Comparison of ENCODE assay signal across 8 mouse cellular contexts in the genomic region with DNA sequence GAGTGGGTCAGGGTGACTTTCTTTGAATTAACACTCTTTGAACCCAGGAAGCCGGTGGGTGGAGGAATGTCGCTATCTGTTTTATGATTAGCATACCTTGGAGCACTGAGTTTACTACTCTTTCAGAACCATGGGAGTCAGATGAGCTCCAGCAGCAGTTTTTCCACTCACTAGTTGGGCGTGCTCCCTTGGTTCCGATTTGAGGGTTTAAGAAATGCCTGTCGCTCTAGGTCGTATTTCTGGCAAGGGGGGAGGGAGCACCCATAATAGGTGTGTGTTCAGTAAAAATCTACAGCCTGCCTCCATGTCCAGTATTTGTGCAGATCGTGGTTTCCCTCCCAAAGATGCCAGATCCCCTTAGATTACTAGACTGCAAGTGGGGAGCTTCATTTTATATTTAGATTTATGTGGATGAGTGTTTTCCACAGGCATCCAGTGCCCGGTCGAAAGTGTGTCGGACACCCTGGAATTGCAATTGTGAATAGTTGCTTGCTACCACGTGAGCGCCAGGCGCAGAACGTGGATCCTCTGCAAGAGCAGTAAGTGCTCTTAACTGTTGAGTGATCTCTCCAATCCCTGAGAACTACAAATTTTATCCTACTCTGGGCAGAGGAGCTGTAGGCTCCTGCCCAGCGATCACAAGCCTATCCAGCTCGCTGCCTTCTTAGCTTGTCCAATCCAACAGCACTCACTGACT. TPM values are rescaled to one million over a fixed set of nuclear protein-coding genes. Genes with fewer than 3 reads are reported as not detected.
DNase-seq lines count a peak whose midpoint lies in the region; ATAC-seq and TF ChIP-seq lines count a peak whose summit lies in the region.

No protein-coding gene starts in this region.

- peak overlapping the region; percentile 85 for H3K9ac ChIP-seq in embryonic facial prominence, embryonic 14.5 days (ENCODE audit: low read depth, low read length)
- peak overlapping the region; percentile 94 for H3K9ac ChIP-seq in kidney, embryonic 15.5 days

- H3K4me1 ChIP-seq in lung, adult 2 months (ENCODE audit: control insufficient read depth, insufficient read depth, low read length): no peaks in the 10 kb centered on the region
- no peaks in the 10 kb centered on the region for H3K4me1 ChIP-seq in embryonic facial prominence, embryonic 14.5 days (ENCODE audit: control insufficient read depth, insufficient read depth, low read length)
- H3K4me1 ChIP-seq in kidney, embryonic 15.5 days: peaks cover 21% of the 10 kb centered on the region

- H3K36me3 ChIP-seq in embryonic facial prominence, embryonic 14.5 days (ENCODE audit: control insufficient read depth, insufficient read depth, low read length): peaks cover 31% of the 10 kb centered on the region
- peaks cover 29% of the 10 kb centered on the region for H3K36me3 ChIP-seq in kidney, embryonic 15.5 days
- H3K36me3 ChIP-seq in myocyte (ENCODE audit: control insufficient read depth, insufficient read depth): peaks cover 16% of the 10 kb centered on the region

- no peak for ATAC-seq in embryonic facial prominence, embryonic 14.5 days (ENCODE audit: low read depth)
- no peak for ATAC-seq in kidney, embryonic 15.5 days (replicated peaks; ENCODE audit: low FRiP score)

- 10% methylated on average over 16 of the region's 16 CpGs for WGBS in lung, adult 2 months
- 12% methylated on average over 16 of the region's 16 CpGs for WGBS in embryonic facial prominence, embryonic 14.5 days
- WGBS in kidney, embryonic 15.5 days: 9% methylated on average over 16 of the region's 16 CpGs

- H3ac ChIP-seq in myocyte (ENCODE audit: control insufficient read depth, insufficient read length): peak overlapping the region; percentile 46

- peak overlapping the region; percentile 77 for H3K4me3 ChIP-seq in lung, adult 2 months (replicated peaks; ENCODE audit: extremely low read depth, low read depth, low read length)
- H3K4me3 ChIP-seq in embryonic facial prominence, embryonic 14.5 days (ENCODE audit: low read depth, low read length): peak overlapping the region; percentile 72
- H3K4me3 ChIP-seq in kidney, embryonic 15.5 days (replicated peaks): peak overlapping the region; percentile 92
- H3K4me3 ChIP-seq in myocyte: peak overlapping the region; percentile 70

- no peak overlapping the region; the same call in 1 of the 2 replicates for H3K27ac ChIP-seq in embryonic facial prominence, embryonic 14.5 days (replicated peaks; ENCODE audit: low read depth, low read length)
- H3K27ac ChIP-seq in kidney, embryonic 15.5 days: peak overlapping the region; percentile 84; the same call in 1 of the 2 replicates

- H3K27me3 ChIP-seq in embryonic facial prominence, embryonic 14.5 days (replicated peaks; ENCODE audit: control insufficient read depth, insufficient read depth, low read length): no peaks in the 10 kb centered on the region
- no peaks in the 10 kb centered on the region for H3K27me3 ChIP-seq in kidney, embryonic 15.5 days
- H3K27me3 ChIP-seq in myocyte (ENCODE audit: control insufficient read depth, insufficient read depth, insufficient read length): no peaks in the 10 kb centered on the region

- peaks cover 11% of the 10 kb centered on the region for H3K79me2 ChIP-seq in myocyte (ENCODE audit: control insufficient read depth, insufficient read depth)

- TF ChIP-seq CTCF in lung, adult 2 months (IDR thresholded peaks at IDR 0.05; ENCODE audit: insufficient read depth, low read length): no peak

- no peak for TF ChIP-seq POLR2A in lung, adult 2 months (IDR thresholded peaks at IDR 0.05; ENCODE audit: borderline replicate concordance, extremely low read depth, low read depth, low read length)
- no peak for TF ChIP-seq POLR2A in myocyte (IDR thresholded peaks at IDR 0.05; ENCODE audit: insufficient read length, low read depth)

- peak overlapping the region; percentile 67 for H3K4me2 ChIP-seq in embryonic facial prominence, embryonic 14.5 days (ENCODE audit: low read depth, low read length)
- H3K4me2 ChIP-seq in kidney, embryonic 15.5 days: peak overlapping the region; percentile 74
- H3K4me2 ChIP-seq in myocyte (ENCODE audit: low read depth): peak overlapping the region; percentile 96

- no peaks in the 10 kb centered on the region for H3K9me3 ChIP-seq in embryonic facial prominence, embryonic 14.5 days (ENCODE audit: control insufficient read depth, low read length)
- H3K9me3 ChIP-seq in kidney, embryonic 15.5 days (replicated peaks): no peaks in the 10 kb centered on the region

- DNase-seq in lung, adult 2 months: peak; percentile 39
- no peak for DNase-seq in lung, postnatal 25 days (ENCODE audit: low spot score)
- no peak for DNase-seq in embryonic facial prominence, embryonic 14.5 days (ENCODE audit: low spot score)
- DNase-seq in MN1 (ENCODE audit: low spot score): no peak
- DNase-seq in cerebellum, adult 18-20 months: no peak
- DNase-seq in urinary bladder, postnatal 10 days (ENCODE audit: low spot score): no peak

TF ChIP-seq in myocyte, 11 proteins besides CTCF, POLR2A, EP300 and RAD21:
- TF ChIP-seq CEBPB (IDR thresholded peaks at IDR 0.05; ENCODE audit: insufficient read depth, poor library complexity, severe bottlenecking): no peak
- TF ChIP-seq MYOG (IDR thresholded peaks at IDR 0.05; ENCODE audit: control insufficient read depth in 1 of 3, insufficient read depth in 1 of 3, insufficient read length in 2 of 3, low read depth in 2 of 3): no peak
- TF ChIP-seq USF1 (IDR thresholded peaks at IDR 0.05; ENCODE audit: low read depth): peak; percentile 39

RNA-seq across cellular contexts. Expression of a gene that starts 0.5 kb away (rescaled TPM):
- 20.9 and 24.7 TPM in 2 replicates for polyA plus RNA-seq in lung, adult 2 months (2012; rRNA removed)
- polyA plus RNA-seq in embryonic facial prominence, embryonic 14.5 days (2014; fragmentation: Nextera tagmentation; extraction: Ambion mirVana): 82.4 and 88.0 TPM in 2 replicates
- polyA plus RNA-seq in kidney, embryonic 15.5 days (2015; fragmentation: Nextera tagmentation; extraction: Ambion mirVana): 108 and 121 TPM in 2 replicates
- 94.7 TPM for polyA plus RNA-seq in myocyte (2012; fragmentation: generic; extraction: Trizol)

RNA-seq across cellular contexts. Expression of a gene that starts 18.7 kb away (rescaled TPM):
- polyA plus RNA-seq in lung, adult 2 months (2012; rRNA removed): 35.9 and 44.0 TPM in 2 replicates
- 26.5 and 30.8 TPM in 2 replicates for polyA plus RNA-seq in embryonic facial prominence, embryonic 14.5 days (2014; fragmentation: Nextera tagmentation; extraction: Ambion mirVana)
- polyA plus RNA-seq in kidney, embryonic 15.5 days (2015; fragmentation: Nextera tagmentation; extraction: Ambion mirVana): 25.0 and 27.9 TPM in 2 replicates
- 32.9 TPM for polyA plus RNA-seq in myocyte (2012; fragmentation: generic; extraction: Trizol)

RNA-seq across cellular contexts. Expression of a gene that starts 37.1 kb away (rescaled TPM):
- polyA plus RNA-seq in lung, adult 2 months (2012; rRNA removed): 339 and 440 TPM in 2 replicates
- polyA plus RNA-seq in embryonic facial prominence, embryonic 14.5 days (2014; fragmentation: Nextera tagmentation; extraction: Ambion mirVana): 573 and 628 TPM in 2 replicates
- polyA plus RNA-seq in kidney, embryonic 15.5 days (2015; fragmentation: Nextera tagmentation; extraction: Ambion mirVana): 633 and 651 TPM in 2 replicates
- 446 TPM for polyA plus RNA-seq in myocyte (2012; fragmentation: generic; extraction: Trizol)

RNA-seq across cellular contexts. Expression of a gene that starts 50.2 kb away (rescaled TPM):
- polyA plus RNA-seq in lung, adult 2 months (2012; rRNA removed): 32.0 and 50.5 TPM in 2 replicates
- 54.2 and 61.5 TPM in 2 replicates for polyA plus RNA-seq in embryonic facial prominence, embryonic 14.5 days (2014; fragmentation: Nextera tagmentation; extraction: Ambion mirVana)
- polyA plus RNA-seq in kidney, embryonic 15.5 days (2015; fragmentation: Nextera tagmentation; extraction: Ambion mirVana): 52.6 and 64.5 TPM in 2 replicates
- 50.2 TPM for polyA plus RNA-seq in myocyte (2012; fragmentation: generic; extraction: Trizol)
